Mouse (Mus musculus) midbrain, postnatal 0 days (tissue): Measurements from ENCODE around the gene Mlf1. TPM values are rescaled to one million over a fixed set of nuclear protein-coding genes. Genes with fewer than 3 reads are reported as not detected.

Experiments used
- ATAC-seq: fragments of 200-750 bp; cut with Nextera tagmentation; 2 replicates; pipeline ENCODE4 v1.8.0; 2017; ENCODE audit warnings: moderate number of reproducible peaks, mild to moderate bottlenecking, moderate TSS enrichment, moderate library complexity; ENCODE audit not compliant: low FRiP score
- DNase-seq: peaks from one replicate; pipeline ENCODE4 v3.0.0-alpha.2; 2015; ENCODE audit warnings: low spot score
- H3K27ac ChIP-seq: fragments of 300-500 bp; sonication (generic); 2 replicates; pipeline ENCODE4 v1.5.1; 2014; ENCODE audit warnings: low read depth, mild to moderate bottlenecking, low read length, mixed read lengths
- H3K27me3 ChIP-seq: fragments of 300-500 bp; sonication (generic); 2 replicates; pipeline ENCODE4 v1.6.1; 2014; ENCODE audit warnings: low read length, control low read depth, mixed read lengths; ENCODE audit not compliant: insufficient read depth
- H3K36me3 ChIP-seq: fragments of 300-500 bp; sonication (generic); 2 replicates; pipeline ENCODE4 v1.6.1; 2014; ENCODE audit warnings: low read length, control low read depth, mixed read lengths; ENCODE audit not compliant: insufficient read depth
- H3K4me1 ChIP-seq: fragments of 300-500 bp; sonication (generic); 2 replicates; pipeline ENCODE4 v1.6.1; 2014; ENCODE audit warnings: mild to moderate bottlenecking, control low read depth, antibody characterized with exemption, low read length, mixed read lengths; ENCODE audit not compliant: insufficient read depth
- H3K4me2 ChIP-seq: fragments of 300-500 bp; sonication (generic); 2 replicates; pipeline ENCODE4 v1.6.1; 2014; ENCODE audit warnings: low read depth, mild to moderate bottlenecking, low read length, mixed read lengths; ENCODE audit not compliant: poor library complexity, severe bottlenecking
- H3K4me3 ChIP-seq: fragments of 300-500 bp; sonication (generic); 2 replicates; pipeline ENCODE4 v1.5.1; 2014; ENCODE audit warnings: low read depth, mild to moderate bottlenecking, low read length, moderate library complexity
- H3K9ac ChIP-seq: fragments of 300-500 bp; sonication (generic); replicated peaks from 2 replicates; pipeline ENCODE4 v1.6.1; 2014; ENCODE audit warnings: mild to moderate bottlenecking, low read length, moderate library complexity, mixed read lengths; ENCODE audit not compliant: poor library complexity, severe bottlenecking
- H3K9me3 ChIP-seq: fragments of 300-500 bp; sonication (generic); 2 replicates; pipeline ENCODE4 v1.6.1; 2016; ENCODE audit warnings: low read length, control low read depth
- CTCF ChIP-seq: IDR thresholded peaks from 2 replicates; pipeline ENCODE4 v1.5.1; 2016; ENCODE audit warnings: antibody characterized with exemption, mild to moderate bottlenecking
- WGBS: fragments of 180-500 bp; shearing (Covaris S2); extraction: QIAGEN DNeasy Blood & Tissue Kit; methylation state at CpG from one replicate; pipeline ENCODE4 v1.1.7; 2014; 5-methylcytosine and 5-hydroxymethylcytosine counted together
- polyA plus RNA-seq: library from polyadenylated mRNA; unstranded; fragments of >200 nt; fragmentation: Nextera tagmentation; extraction: Ambion mirVana; gene quantifications from 2 replicates; pipeline ENCODE4 v1.2.1, GENCODE M21; 2015
- total RNA-seq: library from RNA; depleted of rRNA; stranded (reverse); fragments of >200 nt; gene quantifications from 2 replicates; pipeline ENCODE4 v1.2.3, GENCODE M21; 2014

The Mlf1 gene
- total and polyA plus RNA-seq, 2 experiments from 2014 or later, result 6.2 to 28.8 TPM

DNA sequence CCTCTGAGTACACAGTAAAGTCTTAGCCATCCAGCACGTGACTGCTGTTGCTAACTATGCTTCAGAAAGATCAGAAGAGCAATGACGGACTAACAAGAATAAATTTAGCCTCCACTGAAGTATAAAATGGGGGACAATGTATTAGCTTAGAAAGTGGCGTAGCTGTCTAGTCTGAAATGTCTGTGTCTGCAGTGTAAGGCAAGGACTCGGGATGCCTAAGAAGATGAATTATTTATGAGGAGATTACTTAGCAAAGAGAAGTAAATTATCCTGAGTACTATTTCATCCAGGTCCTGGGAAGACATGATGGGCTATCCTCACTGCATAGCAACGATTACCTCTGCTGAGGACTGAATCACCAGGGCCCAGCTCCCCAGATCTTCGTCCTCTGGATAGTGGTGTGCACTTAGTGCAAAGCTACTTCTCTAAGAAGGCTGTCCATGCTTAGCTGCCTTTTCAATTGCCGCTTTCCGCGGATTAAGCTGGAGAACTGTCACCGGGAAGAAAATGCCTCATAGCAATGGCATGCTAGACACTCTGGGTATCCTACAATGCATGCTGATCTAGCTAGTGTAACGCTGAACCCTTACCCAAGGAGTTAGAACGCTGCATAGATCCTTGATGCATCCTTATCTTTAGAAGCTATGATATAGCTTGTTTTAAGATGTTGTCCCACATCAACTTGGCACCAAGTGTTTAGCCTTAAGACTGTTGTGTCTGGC lies 22.3 kb upstream of the Mlf1 start:
- H3K27me3 ChIP-seq, result no peaks in the 10 kb centered on the region
- no peak overlapping the region for H3K4me2 ChIP-seq
- no peaks in the 10 kb centered on the region for H3K36me3 ChIP-seq
- no peaks in the 10 kb centered on the region for H3K4me1 ChIP-seq
- no peak overlapping the region for H3K9ac ChIP-seq
- no peak overlapping the region for H3K4me3 ChIP-seq
- H3K27ac ChIP-seq, result no peak overlapping the region
- DNase-seq (no peak), ATAC-seq (peak; percentile 45; the same call in 1 of the 2 replicates)
- no peaks in the 10 kb centered on the region for H3K9me3 ChIP-seq
- WGBS, result 25% methylated on average over 12 of the region's 12 CpGs
- TF ChIP-seq CTCF, result no peak

DNA sequence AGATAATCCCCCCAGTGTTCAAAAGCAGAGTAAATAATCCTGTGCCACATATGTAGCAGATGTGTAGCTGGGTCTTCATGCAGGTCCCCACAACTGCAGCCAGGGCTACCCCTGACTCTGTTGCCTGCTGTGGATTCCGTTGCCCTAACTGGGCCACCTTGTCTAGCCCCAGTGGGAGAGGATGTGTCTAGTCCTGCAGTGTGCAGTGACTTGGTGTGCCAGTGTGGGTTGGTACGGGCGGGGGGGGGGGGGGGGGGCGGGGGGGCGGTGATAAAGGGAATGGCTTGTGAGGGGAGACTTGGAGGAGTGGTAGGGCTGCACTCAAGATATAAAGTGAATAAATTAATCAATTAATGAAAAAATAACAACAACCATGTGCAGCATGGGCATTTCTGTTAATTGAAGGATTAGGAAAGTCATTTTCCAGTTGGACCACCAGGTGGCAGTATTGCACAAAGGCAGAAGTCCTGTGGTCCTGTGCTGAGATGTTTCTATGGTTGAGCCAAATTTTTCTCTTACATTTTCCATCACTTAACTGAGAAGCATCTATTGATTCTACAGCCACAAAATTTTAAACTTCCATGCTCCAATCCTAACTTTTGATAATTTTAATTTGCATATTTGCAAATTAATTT lies 21.7 kb upstream of the Mlf1 start:
- no peak overlapping the region for H3K4me2 ChIP-seq
- no peaks in the 10 kb centered on the region for H3K9me3 ChIP-seq
- H3K27me3 ChIP-seq, result no peaks in the 10 kb centered on the region
- 17% methylated on average over 3 of the region's 5 CpGs for WGBS
- TF ChIP-seq CTCF, result peak; percentile 86
- no peak overlapping the region for H3K27ac ChIP-seq
- no peaks in the 10 kb centered on the region for H3K4me1 ChIP-seq
- no peaks in the 10 kb centered on the region for H3K36me3 ChIP-seq
- DNase-seq (peak; percentile 78), ATAC-seq (peak; percentile 57)
- H3K4me3 ChIP-seq, result no peak overlapping the region
- no peak overlapping the region for H3K9ac ChIP-seq

DNA sequence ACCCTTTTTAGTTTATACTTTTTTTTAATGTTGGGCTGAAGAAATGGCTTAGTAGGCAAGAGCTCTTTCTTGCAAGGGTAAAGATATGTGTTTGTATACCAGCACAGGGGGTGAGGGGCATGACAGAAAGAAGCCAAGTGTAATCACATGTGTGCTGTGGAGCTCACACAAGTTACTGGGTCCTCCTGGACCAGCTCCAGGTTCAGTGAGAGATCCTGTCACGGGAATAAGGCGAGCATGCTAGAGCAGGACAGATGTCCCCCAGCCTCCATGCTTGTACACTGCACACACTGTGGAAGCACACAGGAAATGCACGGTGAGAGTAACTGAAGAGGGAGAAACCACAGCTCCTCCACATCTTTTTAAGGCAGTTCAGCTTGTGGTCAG lies 21.1 kb upstream of the Mlf1 start:
- Histone ChIP-seq H3K27me3 (no peaks in the 10 kb centered on the region), H3K36me3 (no peaks in the 10 kb centered on the region), H3K4me3 (no peak overlapping the region), H3K9ac (no peak overlapping the region), H3K27ac (no peak overlapping the region), H3K4me2 (no peak overlapping the region), H3K9me3 (no peaks in the 10 kb centered on the region), H3K4me1 (no peaks in the 10 kb centered on the region)
- ATAC-seq (0 out of 2 replicates have a peak, but pooled peaks have one; percentile 22), DNase-seq (no peak)
- WGBS, result 84% methylated on average over 3 of the region's 3 CpGs
- no peak for TF ChIP-seq CTCF

DNA sequence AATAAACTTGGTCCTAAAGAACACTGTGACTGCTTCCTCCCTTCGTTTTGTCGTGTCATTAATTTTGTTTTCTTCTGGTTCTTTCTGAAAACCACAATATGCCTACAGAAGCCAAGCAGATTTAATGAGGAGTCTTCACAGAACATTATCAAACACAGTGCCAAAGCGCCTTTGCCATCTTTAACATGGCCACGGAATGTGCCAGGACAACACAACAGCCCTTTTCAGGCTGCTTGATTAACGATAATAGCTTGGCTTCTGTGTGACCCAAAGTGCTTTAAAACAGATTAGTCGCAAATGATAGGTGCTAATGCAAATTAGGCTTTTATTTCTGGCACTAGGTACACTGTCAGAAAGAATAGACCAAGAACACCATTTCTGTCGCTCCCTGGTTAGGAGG lies 15.5 kb upstream of the Mlf1 start:
- no peak for ATAC-seq

DNA sequence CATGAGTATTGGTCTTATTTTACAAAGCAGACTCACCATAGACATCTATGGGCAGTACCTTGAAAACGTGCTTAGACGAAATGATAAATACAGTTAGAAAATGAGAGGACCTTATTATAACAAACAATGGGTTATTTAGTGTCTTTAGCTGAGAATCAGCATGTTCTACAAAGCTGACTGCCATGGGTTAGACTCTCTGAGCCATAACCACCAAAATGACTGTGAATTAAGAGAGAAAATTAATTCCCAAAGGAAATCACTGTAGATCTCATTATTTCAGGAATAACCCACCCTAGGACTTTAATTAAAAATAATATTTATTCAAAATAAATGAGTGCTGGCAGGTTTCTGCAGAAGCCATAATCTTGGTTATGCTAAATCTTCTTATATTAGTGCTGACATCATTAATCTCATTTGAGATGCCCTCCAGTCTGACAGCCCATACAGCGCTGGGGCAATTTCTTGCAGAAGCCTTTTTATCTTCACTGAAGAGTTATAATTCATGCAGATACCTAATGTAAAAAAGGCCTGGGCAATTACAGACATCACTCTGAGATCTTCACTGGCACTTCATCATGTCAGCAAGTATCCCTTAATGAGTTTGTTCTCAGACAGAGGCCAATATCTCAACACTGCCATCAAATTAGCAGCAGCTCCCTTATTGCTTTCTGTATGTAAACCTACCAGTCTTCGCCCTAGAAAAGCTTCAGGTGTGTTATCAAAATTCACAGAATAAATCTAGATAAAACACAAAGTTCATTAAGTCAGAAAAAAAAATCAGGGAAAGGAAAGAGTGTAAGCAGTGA lies 7.6 kb upstream of the Mlf1 start:
- ATAC-seq, result peak; percentile 60

More for the DNA sequence above, 15.5 kb upstream of the Mlf1 start:
- H3K36me3 ChIP-seq, result no peaks in the 10 kb centered on the region
- DNase-seq, result no peak
- no peaks in the 10 kb centered on the region for H3K27me3 ChIP-seq
- no peaks in the 10 kb centered on the region for H3K9me3 ChIP-seq
- no peak overlapping the region for H3K27ac ChIP-seq
- H3K9ac ChIP-seq, result no peak overlapping the region
- no peak overlapping the region for H3K4me2 ChIP-seq
- TF ChIP-seq CTCF, result no peak
- no peaks in the 10 kb centered on the region for H3K4me1 ChIP-seq
- 74% methylated on average over 7 of the region's 7 CpGs for whole genome bisulfite sequencing
- H3K4me3 ChIP-seq, result no peak overlapping the region

More for the DNA sequence above, 7.6 kb upstream of the Mlf1 start:
- H3K4me3 ChIP-seq, result no peak overlapping the region
- H3K27ac ChIP-seq, result no peak overlapping the region
- DNase-seq, result peak; percentile 1
- no peak for TF ChIP-seq CTCF
- no peaks in the 10 kb centered on the region for H3K9me3 ChIP-seq
- no peak overlapping the region for H3K9ac ChIP-seq
- no peaks in the 10 kb centered on the region for H3K36me3 ChIP-seq
- no peaks in the 10 kb centered on the region for H3K4me1 ChIP-seq
- no peak overlapping the region for H3K4me2 ChIP-seq
- WGBS, result 37% methylated on average over 4 of the region's 4 CpGs
- H3K27me3 ChIP-seq, result 0 out of 2 replicates have a peak, but pooled peaks cover 3% of the 10 kb centered on the region
